Mouse (Mus musculus): ENCODE data around the gene Rhcg. TPM values are rescaled to one million over a fixed set of nuclear protein-coding genes. Genes with fewer than 3 reads are reported as not detected.

The Rhcg gene
- 0.10 and 0.29 TPM in 2 replicates for polyA plus RNA-seq (2016; fragmentation: Nextera tagmentation; extraction: Ambion mirVana)

GRCm38 (mm10) chr7:79617418-79617817 is at the start of gene Rhcg:
TSS of gene Rhcg (minus strand) at chr7:79617657.
- 8% methylated on average over 33 of the region's 33 CpGs for WGBS
- no peak within 1 kb of the TSS for H3K27ac ChIP-seq
- no peak for ATAC-seq (ENCODE audit: insufficient number of reproducible peaks, insufficient read depth, low FRiP score, low TSS enrichment)
- peaks cover 5% of the 10 kb centered on the region; the same call in 1 of the 2 replicates for H3K4me1 ChIP-seq
- no peak within 1 kb of the TSS for H3K9ac ChIP-seq
- no peaks in the 10 kb centered on the region for H3K36me3 ChIP-seq
- H3K27me3 ChIP-seq, result peaks cover 69% of the 10 kb centered on the region
- H3K4me3 ChIP-seq, result peak within 1 kb of the TSS; percentile 23
- no peaks in the 10 kb centered on the region for H3K9me3 ChIP-seq
- H3K4me2 ChIP-seq (replicated peaks), result peak within 1 kb of the TSS; percentile 33

GRCm38 (mm10) chr7:79666690-79667089 is 49.2 kb upstream of the Rhcg start:
- Histone ChIP-seq H3K9ac (no peak overlapping the region), H3K27me3 (no peaks in the 10 kb centered on the region), H3K4me2 (replicated peaks) (no peak overlapping the region), H3K4me1 (peaks cover 18% of the 10 kb centered on the region), H3K9me3 (no peaks in the 10 kb centered on the region), H3K36me3 (peaks cover 43% of the 10 kb centered on the region), H3K4me3 (no peak overlapping the region), H3K27ac (no peak overlapping the region)
- ATAC-seq (ENCODE audit: insufficient number of reproducible peaks, insufficient read depth, low FRiP score, low TSS enrichment), result no peak

- Histone ChIP-seq H3K27me3 (no peaks in the 10 kb centered on the region), H3K36me3 (0 out of 2 replicates have a peak, but pooled peaks cover 5% of the 10 kb centered on the region), H3K4me2 (replicated peaks) (peak overlapping the region; percentile 89), H3K4me1 (peaks cover 29% of the 10 kb centered on the region), H3K4me3 (peak overlapping the region; percentile 97), H3K9me3 (no peaks in the 10 kb centered on the region), H3K27ac (no peak overlapping the region), H3K9ac (peak overlapping the region; percentile 88)
- ATAC-seq (ENCODE audit: insufficient number of reproducible peaks, insufficient read depth, low FRiP score, low TSS enrichment), result no peak
- WGBS, result 12% methylated on average over 5 of the region's 5 CpGs
These were observed 43.9 kb upstream of the Rhcg start for GRCm38 (mm10) chr7:79661253-79661890.

GRCm38 (mm10) chr7:79660291-79661150 is 43.1 kb upstream of the Rhcg start:
- peak overlapping the region; percentile 97 for H3K4me3 ChIP-seq
- H3K4me1 ChIP-seq, result peaks cover 29% of the 10 kb centered on the region
- WGBS, result under 1% methylated on average over 73 of the region's 73 CpGs
- peak overlapping the region; percentile 88 for H3K9ac ChIP-seq
- H3K4me2 ChIP-seq (replicated peaks), result peak overlapping the region; percentile 89
- 0 out of 2 replicates have a peak, but pooled peaks cover under 1% of the 10 kb centered on the region for H3K36me3 ChIP-seq
- no peaks in the 10 kb centered on the region for H3K27me3 ChIP-seq
- no peaks in the 10 kb centered on the region for H3K9me3 ChIP-seq
- peak; percentile 18; the same call in 1 of the 2 replicates for ATAC-seq (ENCODE audit: insufficient number of reproducible peaks, insufficient read depth, low FRiP score, low TSS enrichment)
- H3K27ac ChIP-seq, result peak overlapping the region; percentile 50; the same call in 1 of the 2 replicates

- peak within 1 kb of the TSS; percentile 88 for H3K9ac ChIP-seq
- H3K27ac ChIP-seq, result peak within 1 kb of the TSS; percentile 50; the same call in 1 of the 2 replicates
- H3K36me3 ChIP-seq, result no peaks in the 10 kb centered on the region
- WGBS, result under 1% methylated on average over 39 of the region's 39 CpGs
- peaks cover 29% of the 10 kb centered on the region for H3K4me1 ChIP-seq
- no peaks in the 10 kb centered on the region for H3K9me3 ChIP-seq
- peak within 1 kb of the TSS; percentile 97 for H3K4me3 ChIP-seq
- H3K27me3 ChIP-seq, result no peaks in the 10 kb centered on the region
- H3K4me2 ChIP-seq (replicated peaks), result peak within 1 kb of the TSS; percentile 89
- peak; percentile 98 for ATAC-seq (ENCODE audit: insufficient number of reproducible peaks, insufficient read depth, low FRiP score, low TSS enrichment)
These were observed 42.3 kb upstream of the Rhcg start, which contains the start of gene Ticrr for GRCm38 (mm10) chr7:79659578-79660290. TSS of gene Ticrr (plus strand) at chr7:79660196.

- Histone ChIP-seq H3K27ac (no peak overlapping the region), H3K27me3 (no peaks in the 10 kb centered on the region), H3K9ac (no peak overlapping the region), H3K4me3 (no peak overlapping the region), H3K4me1 (peaks cover 4% of the 10 kb centered on the region; the same call in 1 of the 2 replicates), H3K4me2 (replicated peaks) (no peak overlapping the region), H3K9me3 (no peaks in the 10 kb centered on the region), H3K36me3 (no peaks in the 10 kb centered on the region)
- no peak for ATAC-seq (ENCODE audit: insufficient number of reproducible peaks, insufficient read depth, low FRiP score, low TSS enrichment)
- WGBS, result 21% methylated on average over 1 of the region's 1 CpGs
These were observed 37.1 kb upstream of the Rhcg start for GRCm38 (mm10) chr7:79654586-79654985.

- H3K4me2 ChIP-seq (replicated peaks), result no peak overlapping the region
- ATAC-seq (ENCODE audit: insufficient number of reproducible peaks, insufficient read depth, low FRiP score, low TSS enrichment), result no peak
- 76% methylated on average over 1 of the region's 1 CpGs for WGBS
- no peaks in the 10 kb centered on the region for H3K27me3 ChIP-seq
- H3K27ac ChIP-seq, result no peak overlapping the region
- H3K4me3 ChIP-seq, result no peak overlapping the region
- no peak overlapping the region for H3K9ac ChIP-seq
- no peaks in the 10 kb centered on the region for H3K9me3 ChIP-seq
- no peaks in the 10 kb centered on the region for H3K36me3 ChIP-seq
- H3K4me1 ChIP-seq, result peaks cover 2% of the 10 kb centered on the region; the same call in 1 of the 2 replicates
These were observed 36.7 kb upstream of the Rhcg start for GRCm38 (mm10) chr7:79654185-79654584.

GRCm38 (mm10) chr7:79649005-79649404 is 31.5 kb upstream of the Rhcg start:
- no peak overlapping the region for H3K27ac ChIP-seq
- H3K4me1 ChIP-seq, result no peaks in the 10 kb centered on the region
- ATAC-seq (ENCODE audit: insufficient number of reproducible peaks, insufficient read depth, low FRiP score, low TSS enrichment), result no peak
- no peak overlapping the region for H3K9ac ChIP-seq
- H3K4me3 ChIP-seq, result no peak overlapping the region
- no peaks in the 10 kb centered on the region for H3K9me3 ChIP-seq
- H3K36me3 ChIP-seq, result no peaks in the 10 kb centered on the region
- H3K4me2 ChIP-seq (replicated peaks), result no peak overlapping the region
- H3K27me3 ChIP-seq, result no peaks in the 10 kb centered on the region
- WGBS, result 8% methylated on average over 3 of the region's 3 CpGs

GRCm38 (mm10) chr7:79647233-79647632 is 29.8 kb upstream of the Rhcg start:
- H3K27ac ChIP-seq, result no peak overlapping the region
- 77% methylated on average over 3 of the region's 3 CpGs for WGBS
- no peak overlapping the region for H3K4me3 ChIP-seq
- no peak for ATAC-seq (ENCODE audit: insufficient number of reproducible peaks, insufficient read depth, low FRiP score, low TSS enrichment)
- no peaks in the 10 kb centered on the region for H3K9me3 ChIP-seq
- 0 out of 2 replicates have a peak, but pooled peaks cover 2% of the 10 kb centered on the region for H3K27me3 ChIP-seq
- H3K4me1 ChIP-seq, result no peaks in the 10 kb centered on the region
- no peaks in the 10 kb centered on the region for H3K36me3 ChIP-seq
- no peak overlapping the region for H3K9ac ChIP-seq
- H3K4me2 ChIP-seq (replicated peaks), result no peak overlapping the region

- Histone ChIP-seq H3K4me2 (replicated peaks) (no peak overlapping the region), H3K9ac (no peak overlapping the region), H3K4me1 (no peaks in the 10 kb centered on the region), H3K27ac (no peak overlapping the region), H3K9me3 (no peaks in the 10 kb centered on the region), H3K27me3 (peaks cover 11% of the 10 kb centered on the region), H3K4me3 (no peak overlapping the region), H3K36me3 (no peaks in the 10 kb centered on the region)
- WGBS, result 15% methylated on average over 13 of the region's 13 CpGs
- ATAC-seq (ENCODE audit: insufficient number of reproducible peaks, insufficient read depth, low FRiP score, low TSS enrichment), result no peak
These were observed 14.4 kb upstream of the Rhcg start for GRCm38 (mm10) chr7:79631773-79632348.

GRCm38 (mm10) chr7:79628271-79628913 is 10.9 kb upstream of the Rhcg start:
- no peaks in the 10 kb centered on the region for H3K36me3 ChIP-seq
- WGBS, result 68% methylated on average over 4 of the region's 4 CpGs
- peaks cover 7% of the 10 kb centered on the region for H3K27me3 ChIP-seq
- no peak overlapping the region for H3K4me2 ChIP-seq (replicated peaks)
- no peaks in the 10 kb centered on the region for H3K4me1 ChIP-seq
- no peak overlapping the region for H3K4me3 ChIP-seq
- H3K9me3 ChIP-seq, result no peaks in the 10 kb centered on the region
- no peak for ATAC-seq (ENCODE audit: insufficient number of reproducible peaks, insufficient read depth, low FRiP score, low TSS enrichment)
- no peak overlapping the region for H3K27ac ChIP-seq
- H3K9ac ChIP-seq, result no peak overlapping the region

All from embryonic facial prominence, embryonic 12.5 days (tissue).